Mouse (Mus musculus): Measurements from ENCODE around the gene Atp1a1. TPM values are rescaled to one million over a fixed set of nuclear protein-coding genes. Genes with fewer than 3 reads are reported as not detected.
A peak's percentile ranks its signal among the peaks of the same experiment; 100 is the strongest.

The Atp1a1 gene
- total RNA-seq, 2 experiments from 2014 or later = 59.0 to 119 TPM

DNA sequence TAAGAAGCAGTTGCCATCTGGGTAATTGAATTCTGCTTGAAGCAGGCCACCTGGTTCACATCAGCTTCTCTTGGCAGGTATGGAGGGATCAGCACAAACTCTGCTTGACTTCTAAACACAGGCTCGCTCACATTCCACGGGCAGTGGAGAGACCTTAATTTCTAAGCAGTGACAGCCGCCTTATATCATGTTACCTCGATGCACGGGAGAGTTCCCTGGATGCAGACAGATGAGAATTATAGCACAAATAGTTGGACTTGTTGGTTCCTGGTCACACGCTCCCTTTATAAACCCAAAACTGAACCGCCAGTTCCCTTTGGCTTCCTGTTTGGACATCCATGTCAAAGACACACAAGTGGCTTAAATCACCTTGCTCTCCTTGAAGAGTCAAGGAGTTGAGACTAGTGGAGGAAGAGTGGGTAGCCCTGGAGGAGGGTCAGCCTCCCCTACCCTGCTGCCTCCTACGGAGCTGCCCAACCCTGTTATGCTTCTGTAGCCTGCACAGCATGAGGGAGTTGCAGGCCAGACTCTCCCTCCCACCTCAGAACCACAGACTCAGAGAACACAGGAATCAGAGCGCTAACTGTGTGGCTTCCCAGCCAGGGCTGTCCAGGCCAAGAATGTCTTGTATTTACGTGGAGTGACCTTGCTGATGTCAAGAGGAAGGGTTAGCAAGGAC, 7.5 kb upstream of the Atp1a1 start:
- no peak for DNase-seq (ENCODE audit: low spot score)

DNA sequence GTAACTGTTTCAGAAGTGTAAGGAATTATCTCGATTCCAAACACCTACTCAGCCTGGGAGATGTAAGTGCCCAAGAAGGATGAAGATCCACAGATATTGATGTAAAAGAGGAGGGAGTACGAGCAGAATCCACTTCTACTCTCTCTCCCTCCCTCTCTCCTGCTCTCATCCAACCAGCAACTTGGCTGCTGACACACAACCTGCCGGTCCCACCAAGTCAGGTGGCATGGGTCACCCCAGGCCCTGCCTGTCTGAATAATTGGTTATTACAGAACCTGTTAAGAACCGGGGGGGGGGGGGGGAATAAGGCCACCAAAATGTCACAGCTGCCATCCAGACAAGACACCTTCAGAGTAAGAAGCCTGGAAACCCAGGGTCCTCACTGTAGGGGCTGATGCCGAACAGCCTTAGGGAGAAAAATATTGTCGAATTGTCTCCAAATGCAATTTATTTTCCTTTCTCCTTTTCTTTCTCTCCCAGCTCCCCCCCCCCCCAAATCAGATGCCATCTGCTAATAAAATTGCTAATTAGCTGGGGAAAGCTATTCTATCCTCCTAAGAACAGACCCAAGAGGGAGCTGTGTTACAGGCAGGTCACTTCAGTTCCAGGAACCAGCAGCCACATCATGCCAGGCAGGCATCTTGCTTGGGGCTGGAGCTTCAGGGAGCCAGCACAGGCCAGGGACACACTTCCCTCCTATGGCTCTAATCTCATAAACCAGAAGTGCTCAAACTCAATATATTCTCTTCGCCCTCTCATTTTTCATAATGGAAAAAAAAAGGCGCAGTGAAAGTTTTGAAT, 6.7 kb upstream of the Atp1a1 start:
- no peak for DNase-seq (ENCODE audit: low spot score)

DNA sequence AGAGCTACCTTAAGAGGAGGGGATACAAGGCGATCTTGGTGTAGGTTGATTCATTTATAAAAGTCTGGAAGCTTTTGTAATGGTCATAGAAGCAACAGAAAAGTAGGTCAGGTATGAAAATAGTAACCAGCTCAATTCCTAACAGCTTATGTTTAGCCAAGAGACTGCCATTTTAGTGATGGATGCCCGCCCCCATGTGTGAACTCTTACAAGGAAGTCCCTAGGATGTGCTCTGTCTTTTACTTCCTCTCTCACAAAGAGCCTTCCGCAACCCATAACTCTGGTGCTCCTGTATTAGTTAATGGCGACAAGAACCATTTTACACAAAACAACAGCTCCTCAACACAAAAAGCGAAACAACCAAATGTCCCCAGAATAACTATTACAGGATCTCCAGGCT, 4.8 kb upstream of the Atp1a1 start:
- peak; percentile 30 for DNase-seq (ENCODE audit: low spot score)

GRCm38 (mm10) chr3:101606861-101607455, 2.5 kb upstream of the Atp1a1 start:
- peak; percentile 54 for DNase-seq (ENCODE audit: low spot score)

GRCm38 (mm10) chr3:101605721-101606120, 1.2 kb upstream of the Atp1a1 start:
- DNase-seq (ENCODE audit: low spot score) = no peak

- no peak for DNase-seq (ENCODE audit: low spot score)
These were observed 807 bp upstream of the Atp1a1 start for GRCm38 (mm10) chr3:101605291-101605690.

DNA sequence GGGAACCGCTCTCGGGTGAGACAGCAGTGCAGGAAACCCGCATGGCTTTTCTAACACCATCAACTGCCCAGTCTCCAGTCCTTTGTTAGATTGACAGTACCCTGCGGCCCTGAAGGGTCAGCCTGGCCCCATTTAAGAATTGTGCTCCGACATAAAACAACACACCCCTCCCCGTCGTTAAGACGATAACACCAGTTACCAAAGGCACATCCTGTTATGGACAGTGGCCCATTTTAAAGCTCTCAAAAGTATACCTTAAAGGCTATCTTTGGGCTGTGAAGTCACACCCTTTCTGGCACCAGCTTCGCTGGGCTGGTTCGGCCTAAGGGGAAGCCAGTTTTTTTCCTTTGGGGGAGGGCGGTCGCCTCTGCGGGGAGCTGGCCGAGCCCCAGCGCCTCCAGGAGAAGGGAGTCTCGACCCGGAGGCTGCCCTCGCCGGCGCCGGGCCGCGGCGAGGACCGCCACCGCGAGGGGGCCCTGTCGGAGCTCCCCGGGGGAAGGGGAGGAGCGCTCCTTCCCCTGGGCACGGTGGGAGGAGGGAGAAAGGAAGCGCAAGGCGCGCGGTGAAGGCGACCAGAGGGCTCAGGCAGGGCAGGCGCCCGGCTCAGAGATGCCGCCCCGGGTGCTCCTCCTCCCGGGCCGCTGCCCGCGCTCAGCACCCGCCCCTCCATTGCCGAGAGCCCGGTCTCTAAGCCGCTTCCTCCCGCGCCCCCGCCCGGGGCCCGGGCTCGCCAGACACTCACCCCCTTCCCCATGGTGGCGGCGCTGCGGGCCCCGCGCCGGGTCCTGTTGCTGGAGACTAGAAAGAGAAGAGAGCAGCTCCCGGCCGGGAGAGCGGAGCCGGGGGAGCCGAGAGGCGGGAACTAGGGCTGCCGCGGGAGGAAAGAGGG, 579 bp downstream of the Atp1a1 start:
- peak; percentile 85 for DNase-seq (ENCODE audit: low spot score)

GRCm38 (mm10) chr3:101603194-101603593, 1.3 kb downstream of the Atp1a1 start:
- DNase-seq (ENCODE audit: low spot score) = no peak

DNA sequence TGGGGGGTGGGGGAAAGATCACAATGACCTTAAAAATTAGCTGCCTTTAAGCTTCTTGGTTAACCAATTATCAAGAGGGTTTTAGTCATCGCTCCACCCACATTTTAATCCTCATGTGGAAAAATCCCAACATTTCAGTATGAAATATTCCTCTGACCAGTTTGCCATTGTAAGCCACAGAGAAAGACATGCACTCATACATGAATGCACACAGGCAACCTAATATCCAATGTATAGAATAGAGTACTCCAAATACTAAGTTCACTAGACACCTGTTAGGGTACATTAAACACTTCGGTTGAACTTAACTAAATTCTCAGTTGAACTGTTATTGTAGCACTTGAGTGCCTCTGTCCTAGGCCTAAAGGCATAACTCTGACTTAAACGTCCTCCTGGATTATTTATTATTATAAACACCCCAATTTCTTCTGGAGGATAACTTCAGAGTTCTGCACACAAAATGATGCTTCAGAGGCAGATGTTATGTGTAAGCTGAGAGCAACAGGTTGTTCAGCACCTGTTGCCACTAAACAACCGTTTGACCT, 1.9 kb downstream of the Atp1a1 start:
- no peak for DNase-seq (ENCODE audit: low spot score)

DNA sequence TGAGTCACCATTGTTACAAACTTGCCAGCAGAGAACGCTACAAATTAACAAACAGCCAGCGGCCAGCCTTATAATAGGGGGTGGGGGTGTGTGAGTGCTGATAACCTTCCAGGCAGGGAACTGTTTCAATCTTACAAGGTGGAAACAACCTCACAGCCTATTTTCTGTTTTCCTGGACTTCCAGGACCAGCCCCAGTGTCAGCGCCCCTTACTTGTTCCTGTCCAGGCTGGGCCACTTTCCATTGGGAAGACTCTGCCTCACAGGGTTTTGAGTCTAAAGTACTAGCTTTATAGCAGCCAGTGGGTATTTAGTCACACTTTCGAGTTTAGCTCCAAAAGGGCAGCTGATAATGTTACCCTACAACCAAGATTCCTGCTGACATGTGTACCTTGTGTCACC, 2.8 kb downstream of the Atp1a1 start:
- DNase-seq (ENCODE audit: low spot score) = no peak

DNA sequence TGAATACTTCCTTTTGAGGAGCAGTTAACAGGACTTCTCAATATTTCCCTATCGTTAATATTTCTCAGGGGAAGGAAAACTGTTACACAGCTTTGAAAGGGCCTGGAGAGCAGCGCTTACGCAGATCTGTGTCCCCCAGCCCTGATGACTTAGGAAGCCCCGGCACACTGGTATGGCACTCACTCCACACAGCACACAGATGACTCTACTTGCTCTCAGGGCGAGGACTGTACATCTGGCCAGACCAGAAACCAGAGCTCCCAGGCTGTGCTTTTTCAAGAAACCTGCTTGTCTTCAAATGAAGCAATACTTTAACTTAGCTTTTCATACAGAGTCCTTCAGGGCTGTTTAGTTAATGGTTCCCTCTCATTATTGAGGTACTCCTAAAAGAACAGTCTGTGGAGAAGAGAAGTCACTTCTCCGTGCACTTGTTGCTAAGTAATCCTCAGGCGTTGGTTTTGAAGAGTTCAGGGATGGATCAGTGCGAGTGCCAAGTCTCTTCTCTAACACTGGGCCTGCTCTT, 3.4 kb downstream of the Atp1a1 start:
- DNase-seq (ENCODE audit: low spot score) = no peak

GRCm38 (mm10) chr3:101599920-101600741, 4.4 kb downstream of the Atp1a1 start:
- DNase-seq (ENCODE audit: low spot score) = no peak

GRCm38 (mm10) chr3:101599191-101599919, 5.1 kb downstream of the Atp1a1 start:
- no peak for DNase-seq (ENCODE audit: low spot score)

DNA sequence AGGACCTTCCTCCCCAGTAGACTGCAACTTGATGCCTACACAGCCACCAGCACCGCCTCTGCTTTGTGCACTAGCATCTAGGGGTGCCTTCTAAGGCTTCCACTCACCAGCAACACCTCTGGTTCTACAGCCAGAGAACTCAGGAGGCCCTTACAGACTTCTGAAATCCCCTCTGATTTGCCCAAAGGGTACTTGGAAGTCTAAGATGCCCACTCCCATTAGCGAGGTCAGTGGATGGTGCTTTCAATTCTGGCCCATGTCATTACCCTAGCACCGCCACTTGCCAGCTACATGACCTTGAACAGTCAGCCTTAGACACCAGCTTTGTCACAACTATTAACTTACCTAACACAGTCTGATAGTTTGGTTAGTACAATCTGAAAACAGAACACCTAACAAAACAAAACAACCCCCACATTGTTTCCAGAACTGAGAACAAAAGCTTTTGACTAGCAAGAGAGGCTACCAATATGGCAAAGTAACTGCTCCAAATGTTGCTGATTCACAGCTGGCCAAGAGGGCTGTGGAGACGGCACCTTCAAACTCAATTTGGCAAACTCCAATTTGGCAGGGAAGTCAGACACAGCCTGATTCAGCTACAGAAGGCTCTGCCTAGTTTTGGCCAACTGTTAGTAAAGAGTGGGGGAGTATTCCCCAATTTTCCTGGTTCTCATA, 6.1 kb downstream of the Atp1a1 start:
- no peak for DNase-seq (ENCODE audit: low spot score)

DNA sequence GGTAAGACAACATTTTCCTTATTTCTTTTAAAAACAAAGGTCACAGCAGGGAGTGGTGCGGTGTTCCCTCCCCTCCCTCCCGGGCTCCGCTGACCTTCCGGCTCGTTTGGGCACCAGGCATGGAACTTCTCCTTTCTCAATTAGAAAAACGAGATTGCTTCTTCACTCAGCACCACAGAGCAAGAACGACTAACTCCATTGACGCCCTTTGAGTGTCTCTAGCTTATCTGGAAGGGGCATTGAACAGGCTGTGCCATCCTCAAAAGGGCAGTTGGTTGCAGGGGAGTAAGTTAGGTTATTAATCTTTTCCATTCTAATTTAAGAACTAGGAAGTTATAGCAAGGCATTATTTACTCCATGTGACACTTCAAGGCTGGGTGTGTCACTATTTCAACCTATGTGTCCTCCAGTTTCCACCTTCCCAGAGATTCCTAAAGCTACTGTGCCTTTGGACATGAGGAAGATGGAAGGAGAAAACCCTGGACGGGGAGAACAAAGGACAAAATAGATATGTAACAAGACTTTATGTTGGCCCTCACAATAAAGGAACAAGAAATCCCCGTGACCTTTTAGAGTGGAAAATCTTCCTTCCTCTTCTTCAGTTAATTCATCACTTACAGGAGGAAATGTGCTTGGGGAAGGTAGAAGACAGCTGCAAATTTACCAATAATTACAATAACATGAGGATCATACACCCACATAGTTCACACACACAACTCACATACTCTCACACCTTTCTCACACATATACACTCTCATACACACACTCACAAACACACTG, 7.0 kb downstream of the Atp1a1 start:
- DNase-seq (ENCODE audit: low spot score) = no peak

- DNase-seq (ENCODE audit: low spot score) = no peak
These were observed 7.8 kb downstream of the Atp1a1 start for GRCm38 (mm10) chr3:101596686-101597085.

DNA sequence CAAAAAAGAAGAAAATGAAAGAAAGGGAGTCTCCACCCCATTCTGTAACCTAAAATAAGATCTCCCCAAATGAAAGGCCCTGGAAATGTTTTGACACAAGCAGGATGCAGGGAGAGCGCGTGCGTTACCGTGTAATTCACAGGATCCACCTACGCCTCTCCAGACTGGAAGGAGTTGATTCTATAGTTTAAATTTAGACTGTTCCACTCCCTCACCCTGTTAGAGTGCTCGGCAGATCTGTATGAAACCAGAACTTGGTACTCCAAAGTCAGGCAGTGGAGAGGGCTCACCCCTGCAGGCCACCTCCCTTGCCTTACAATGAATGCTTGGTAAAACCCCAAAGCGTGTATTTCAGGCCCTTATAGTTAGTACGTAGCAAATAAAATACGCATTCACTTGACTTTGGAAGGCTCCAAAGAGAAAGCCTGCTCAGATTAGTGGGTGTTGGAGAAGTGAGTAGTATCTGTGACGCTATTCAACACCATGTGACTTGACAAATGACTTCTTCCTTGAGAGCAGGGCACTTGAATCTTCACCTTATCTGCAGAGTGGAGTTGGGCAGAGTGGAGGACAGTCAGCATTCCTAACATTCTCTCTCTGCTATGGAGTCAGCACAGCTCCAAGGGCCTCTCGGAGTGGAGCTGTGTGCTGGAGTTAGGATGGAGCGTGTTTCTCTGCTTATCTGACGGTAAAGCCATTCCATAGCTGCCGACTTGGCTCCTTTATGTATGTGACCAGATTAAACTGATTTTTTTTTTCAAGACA, 8.4 kb downstream of the Atp1a1 start:
- no peak for DNase-seq (ENCODE audit: low spot score)

Data from gastrocnemius, adult 18-20 months (tissue).